Mouse (Mus musculus) adrenal gland, postnatal 36 days (tissue): ENCODE measurements around the gene Nptn. TPM values are rescaled to one million over a fixed set of nuclear protein-coding genes. Genes with fewer than 3 reads are reported as not detected.

Source experiments
- DNase-seq, 2 experiments: peaks; one replicate each; pipeline ENCODE4 v3.0.0; 2021; ENCODE audit warnings: mixed read lengths in 1 of 2
- total RNA-seq, 2 experiments: library from RNA; stranded (reverse); gene quantifications; 2 replicates each; pipeline ENCODE4 v1.2.3; 2021

The Nptn gene
- total RNA-seq, 2 experiments from 2014 or later, result 170 to 181 TPM

GRCm38 (mm10) chr9:58698486-58698885 lies 116.4 kb downstream of the Nptn start:
- DNase-seq, result no peak

DNA sequence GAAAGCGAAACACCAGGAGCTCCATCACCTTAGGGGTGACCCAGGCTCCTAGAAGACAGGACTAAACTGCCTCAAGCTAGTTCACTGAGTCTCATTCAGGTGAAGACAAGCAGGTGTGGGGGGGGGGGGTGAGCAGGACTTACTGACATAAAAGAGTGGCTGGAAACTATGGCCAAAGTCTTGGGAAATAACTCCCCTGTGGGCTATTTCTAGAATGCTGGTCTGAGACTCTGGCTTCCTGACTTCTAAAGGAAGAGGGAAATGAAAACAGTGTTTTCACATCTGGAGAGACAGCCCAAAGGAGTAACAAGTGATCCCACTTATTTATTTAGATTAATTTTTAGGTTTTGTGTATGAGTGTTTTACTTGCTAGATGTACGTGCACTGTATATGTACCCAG lies 119.7 kb downstream of the Nptn start:
- DNase-seq, result no peak

GRCm38 (mm10) chr9:58703766-58704165 lies 121.7 kb downstream of the Nptn start:
- DNase-seq, result no peak

DNA sequence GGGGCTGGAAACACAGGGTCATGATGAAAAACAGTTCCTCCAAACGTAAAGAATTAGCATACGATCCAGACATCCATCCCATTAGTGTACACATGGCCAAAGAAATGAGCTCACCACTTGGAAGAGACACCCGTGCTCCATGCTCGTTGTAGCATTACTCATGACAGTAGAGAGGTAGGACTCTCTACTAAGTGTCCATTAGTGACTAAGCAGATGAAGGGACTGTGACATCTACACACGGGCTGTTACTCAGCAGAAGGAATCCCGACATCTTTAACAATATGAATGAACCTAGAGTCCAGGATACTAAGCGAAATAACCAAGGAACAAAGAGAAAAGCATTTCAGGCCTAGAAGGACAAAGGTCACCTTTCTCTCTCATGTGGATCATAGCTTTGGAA lies 124.0 kb downstream of the Nptn start:
- DNase-seq, result no peak

Other genes with a start within 250 kb of the Nptn start
- gene Tbc1d21, start 211.8 kb upstream of the Nptn start, total RNA-seq, result not detected
- 10 to 100 TPM in 1 of 2 experiments, 1 to 10 TPM in 1; 8.3 to 10.6 TPM for gene Insyn1, start 93.6 kb upstream of the Nptn start, total RNA-seq
- gene Cd276, start 26.8 kb upstream of the Nptn start, total RNA-seq, result 10 to 100 TPM in 1 of 2 experiments, 1 to 10 TPM in 1; 9.7 to 12.6 TPM
- 1 to 10 TPM in 1 of 2 experiments, under 1 TPM in 1; 0.66 to 1.1 TPM for gene Rec114, start 161.7 kb downstream of the Nptn start, total RNA-seq
- under 1 TPM; 0.40 to 0.66 TPM for gene Hcn4, start 241.2 kb downstream of the Nptn start, total RNA-seq